Mouse (Mus musculus) naive thymus-derived CD4-positive, alpha-beta T cell, adult 2 months (primary cell): ENCODE data around the gene Lrmp.
"Not testable (repeated sequence)": the region's sequence is repeated elsewhere in the genome, so short reads cannot be mapped to it uniquely, and the experiment has no call there.

Experiments
- DNase-seq: peaks from one replicate; pipeline ENCODE4 v3.0.0-alpha.2; 2011; ENCODE audit warnings: low read depth

The Lrmp gene

GRCm38 (mm10) chr6:145104241-145104939 is 11.1 kb upstream of the Lrmp start:
- DNase-seq = peak; percentile 47

- DNase-seq = peak; percentile 43
These were observed 10.0 kb upstream of the Lrmp start for GRCm38 (mm10) chr6:145105439-145105838.

- DNase-seq = no peak
These were observed 9.2 kb upstream of the Lrmp start for GRCm38 (mm10) chr6:145106163-145106842.

GRCm38 (mm10) chr6:145110786-145111185 is 4.7 kb upstream of the Lrmp start:
- DNase-seq = no peak

GRCm38 (mm10) chr6:145112865-145113264 is 2.6 kb upstream of the Lrmp start:
- DNase-seq = no peak

- no peak for DNase-seq
These were observed 892 bp upstream of the Lrmp start for GRCm38 (mm10) chr6:145114561-145114960.

GRCm38 (mm10) chr6:145116098-145116672 is 732 bp downstream of the Lrmp start:
- peak; percentile 45 for DNase-seq

GRCm38 (mm10) chr6:145120086-145120485 is 4.6 kb downstream of the Lrmp start:
- DNase-seq = no peak

GRCm38 (mm10) chr6:145120787-145121589 is 5.5 kb downstream of the Lrmp start:
- DNase-seq = peak; percentile 78

GRCm38 (mm10) chr6:145121590-145122420 is 6.4 kb downstream of the Lrmp start:
- peak; percentile 68 for DNase-seq

GRCm38 (mm10) chr6:145122423-145123059 is 7.1 kb downstream of the Lrmp start:
- DNase-seq = peak; percentile 55

GRCm38 (mm10) chr6:145123136-145124060 is 7.9 kb downstream of the Lrmp start:
- peak; percentile 50 for DNase-seq

- DNase-seq = no peak
These were observed 9.2 kb downstream of the Lrmp start for GRCm38 (mm10) chr6:145124621-145125020.

- no peak for DNase-seq
These were observed 10.2 kb downstream of the Lrmp start for GRCm38 (mm10) chr6:145125591-145126113.

GRCm38 (mm10) chr6:145127652-145128051 is 12.2 kb downstream of the Lrmp start:
- DNase-seq = peak; percentile 50

GRCm38 (mm10) chr6:145129563-145129962 is 14.1 kb downstream of the Lrmp start:
- DNase-seq = no peak

- no peak for DNase-seq
These were observed 16.5 kb downstream of the Lrmp start for GRCm38 (mm10) chr6:145131991-145132390.

GRCm38 (mm10) chr6:145132969-145133368 is 17.5 kb downstream of the Lrmp start:
- not testable (repeated sequence) for DNase-seq

- DNase-seq = no peak
These were observed 19.8 kb downstream of the Lrmp start for GRCm38 (mm10) chr6:145135295-145135694.

- no peak for DNase-seq
These were observed 20.4 kb downstream of the Lrmp start for GRCm38 (mm10) chr6:145135804-145136203.
